Mouse (Mus musculus): ENCODE measurements at regions not wholly inside any gene's neighbourhood (a gene's known extent, or its start where the extent isn't known, plus 50 kb on each side); places are given as distances from the start of the nearest gene placed in this dataset.

DNA sequence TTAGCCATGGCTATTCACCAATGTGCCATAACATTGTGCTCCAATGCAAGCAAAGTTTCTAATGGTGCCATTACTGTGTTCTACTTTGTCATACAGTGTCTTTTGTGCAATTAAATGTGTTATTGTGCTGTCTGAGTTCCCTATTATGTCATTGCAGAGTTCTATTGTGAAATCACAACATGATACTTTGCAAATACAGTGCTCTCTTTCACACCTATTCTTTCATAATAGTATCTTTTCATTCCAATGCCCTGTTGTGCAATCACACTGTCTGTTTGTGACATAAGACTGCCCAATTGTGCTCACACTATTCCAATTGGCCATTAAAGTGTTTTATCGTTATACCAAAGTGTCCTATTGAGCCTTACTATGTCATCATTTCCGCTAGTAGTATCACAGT is 292.9 kb downstream of the Slco6d1 start:
- H3K4me3 ChIP-seq (ENCODE audit: insufficient read depth in 1 of 2, low read depth in 1 of 2, low read length in 2 of 2, poor library complexity in 1 of 2, severe bottlenecking in 1 of 2), result no peak overlapping the region
- H3K9me3 ChIP-seq (ENCODE audit: control insufficient read depth, insufficient read depth, low read depth, low read length), result no peaks in the 10 kb centered on the region
- no peak overlapping the region for H3K9ac ChIP-seq (ENCODE audit: insufficient read depth, low read depth, low read length, poor library complexity, severe bottlenecking)
- TF ChIP-seq HCFC1 (IDR thresholded peaks at IDR 0.05; ENCODE audit: borderline replicate concordance, insufficient read depth, low read length), result no peak
- no peak for TF ChIP-seq MAFK (IDR thresholded peaks at IDR 0.05; ENCODE audit: insufficient read depth, low read depth, low read length)
- TF ChIP-seq CHD2 (IDR thresholded peaks at IDR 0.05; ENCODE audit: low read depth, low read length), result no peak
- TF ChIP-seq ZC3H11A (IDR thresholded peaks at IDR 0.05; ENCODE audit: borderline replicate concordance, low read depth, low read length), result no peak
- TF ChIP-seq ZNF384 (IDR thresholded peaks at IDR 0.05; ENCODE audit: low read depth, low read length), result no peak
- no peak overlapping the region for H3K27ac ChIP-seq (ENCODE audit: insufficient read depth, low read depth, low read length, poor library complexity, severe bottlenecking)
- in situ Hi-C loops (cut with MboI; ENCODE audit: low sequenced_read_pairs in 2 of 2, unreplicated experiment in 2 of 2), result no loop called here
- no peak for DNase-seq (ENCODE audit: low read depth, low spot score)
- H3K4me1 ChIP-seq (ENCODE audit: control insufficient read depth in 2 of 2, insufficient read depth in 2 of 2, low read length in 2 of 2, poor library complexity in 1 of 2), result no peaks in the 10 kb centered on the region
- H3K36me3 ChIP-seq (ENCODE audit: control insufficient read depth, insufficient read depth, low read length, poor library complexity, severe bottlenecking), result no peaks in the 10 kb centered on the region

DNA sequence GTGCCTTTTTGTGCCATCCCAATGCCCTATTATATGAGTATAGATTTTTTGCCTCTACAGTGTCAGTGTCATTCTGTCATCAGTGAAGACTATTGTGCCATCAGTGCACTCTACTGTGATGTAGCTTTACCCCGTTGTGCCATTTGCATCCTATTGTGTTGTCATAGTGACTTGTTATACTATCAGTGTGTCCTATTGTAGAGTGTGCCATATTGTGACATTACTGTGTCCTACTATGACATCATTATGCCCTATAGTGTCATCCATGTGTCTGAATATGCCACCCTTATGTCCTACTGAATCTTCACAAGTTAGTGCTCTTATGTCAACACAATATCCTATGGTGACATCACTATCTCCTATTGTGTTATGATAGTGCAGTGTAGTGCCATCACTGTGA is 293.4 kb downstream of the Slco6d1 start:
- no peaks in the 10 kb centered on the region for H3K4me1 ChIP-seq (ENCODE audit: control insufficient read depth in 2 of 2, insufficient read depth in 2 of 2, low read length in 2 of 2, poor library complexity in 1 of 2)
- H3K36me3 ChIP-seq (ENCODE audit: control insufficient read depth, insufficient read depth, low read length, poor library complexity, severe bottlenecking), result no peaks in the 10 kb centered on the region
- no peak overlapping the region for H3K4me3 ChIP-seq (ENCODE audit: insufficient read depth in 1 of 2, low read depth in 1 of 2, low read length in 2 of 2, poor library complexity in 1 of 2, severe bottlenecking in 1 of 2)
- TF ChIP-seq HCFC1 (IDR thresholded peaks at IDR 0.05; ENCODE audit: borderline replicate concordance, insufficient read depth, low read length) (no peak), MAFK (IDR thresholded peaks at IDR 0.05; ENCODE audit: insufficient read depth, low read depth, low read length) (no peak), ZC3H11A (IDR thresholded peaks at IDR 0.05; ENCODE audit: borderline replicate concordance, low read depth, low read length) (no peak), CHD2 (IDR thresholded peaks at IDR 0.05; ENCODE audit: low read depth, low read length) (no peak), ZNF384 (IDR thresholded peaks at IDR 0.05; ENCODE audit: low read depth, low read length) (no peak)
- H3K27ac ChIP-seq (ENCODE audit: insufficient read depth, low read depth, low read length, poor library complexity, severe bottlenecking), result no peak overlapping the region
- in situ Hi-C loops (cut with MboI; ENCODE audit: low sequenced_read_pairs in 2 of 2, unreplicated experiment in 2 of 2), result no loop called here
- H3K9ac ChIP-seq (ENCODE audit: insufficient read depth, low read depth, low read length, poor library complexity, severe bottlenecking), result no peak overlapping the region
- DNase-seq (ENCODE audit: low read depth, low spot score), result no peak
- no peaks in the 10 kb centered on the region for H3K9me3 ChIP-seq (ENCODE audit: control insufficient read depth, insufficient read depth, low read depth, low read length)

DNA sequence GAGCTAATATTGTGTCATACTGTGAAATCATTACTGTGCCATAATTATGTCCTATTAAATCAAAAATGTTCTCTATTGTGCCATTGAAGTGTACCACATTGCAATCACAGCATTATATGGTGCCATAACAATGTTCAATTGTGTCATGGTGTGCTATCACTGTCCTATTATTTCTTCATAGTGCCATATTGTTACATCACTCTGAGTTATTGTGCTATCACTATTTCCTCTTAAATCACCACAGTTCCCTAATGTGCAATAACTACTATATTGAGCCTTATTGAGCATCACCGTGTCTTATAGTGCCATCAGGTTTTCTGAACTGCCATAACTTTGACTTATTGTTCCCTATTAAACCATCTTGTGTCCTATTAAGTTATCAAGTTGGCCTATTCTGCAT is 299.7 kb downstream of the Slco6d1 start:
- H3K36me3 ChIP-seq (ENCODE audit: control insufficient read depth, insufficient read depth, low read length, poor library complexity, severe bottlenecking), result no peaks in the 10 kb centered on the region
- H3K27ac ChIP-seq (ENCODE audit: insufficient read depth, low read depth, low read length, poor library complexity, severe bottlenecking), result no peak overlapping the region
- DNase-seq (ENCODE audit: low read depth, low spot score), result no peak
- H3K9ac ChIP-seq (ENCODE audit: insufficient read depth, low read depth, low read length, poor library complexity, severe bottlenecking), result no peak overlapping the region
- no peaks in the 10 kb centered on the region for H3K9me3 ChIP-seq (ENCODE audit: control insufficient read depth, insufficient read depth, low read depth, low read length)
- in situ Hi-C loops (cut with MboI; ENCODE audit: low sequenced_read_pairs in 2 of 2, unreplicated experiment in 2 of 2), result no loop called here
- H3K4me1 ChIP-seq (ENCODE audit: control insufficient read depth in 2 of 2, insufficient read depth in 2 of 2, low read length in 2 of 2, poor library complexity in 1 of 2), result no peaks in the 10 kb centered on the region
- no peak overlapping the region for H3K4me3 ChIP-seq (ENCODE audit: insufficient read depth in 1 of 2, low read depth in 1 of 2, low read length in 2 of 2, poor library complexity in 1 of 2, severe bottlenecking in 1 of 2)
- TF ChIP-seq ZC3H11A (IDR thresholded peaks at IDR 0.05; ENCODE audit: borderline replicate concordance, low read depth, low read length) (no peak), HCFC1 (IDR thresholded peaks at IDR 0.05; ENCODE audit: borderline replicate concordance, insufficient read depth, low read length) (no peak), ZNF384 (IDR thresholded peaks at IDR 0.05; ENCODE audit: low read depth, low read length) (no peak), MAFK (IDR thresholded peaks at IDR 0.05; ENCODE audit: insufficient read depth, low read depth, low read length) (no peak), CHD2 (IDR thresholded peaks at IDR 0.05; ENCODE audit: low read depth, low read length) (no peak)

DNA sequence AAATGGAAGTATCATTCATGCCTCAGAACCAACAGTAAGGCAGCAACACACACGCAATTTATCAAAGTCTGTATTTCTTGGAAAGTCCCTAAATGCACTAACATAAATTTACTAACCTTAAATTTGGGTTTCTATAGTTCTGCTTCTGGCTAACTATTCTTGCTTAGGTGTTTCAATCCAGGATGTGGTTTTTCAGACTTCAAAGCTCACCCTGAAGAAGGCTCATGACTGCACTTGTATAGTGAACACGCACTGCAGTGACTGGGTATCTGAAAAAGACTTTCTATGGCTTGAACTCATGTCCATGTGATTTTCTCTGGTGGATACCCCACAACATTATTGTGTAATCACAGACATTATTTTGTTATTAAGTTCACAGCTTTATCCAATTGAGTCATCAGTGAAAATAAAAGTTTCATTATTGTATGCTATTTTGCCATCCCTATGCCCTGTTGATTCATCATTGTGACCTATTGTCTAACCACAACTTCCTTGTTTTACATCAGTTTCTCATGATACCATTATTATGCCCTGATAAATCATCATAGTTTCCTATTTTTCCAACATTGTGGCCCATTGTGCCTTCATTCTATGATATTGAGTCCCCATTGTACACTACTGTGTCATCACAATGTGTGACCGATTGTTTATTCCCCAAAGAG is 306.6 kb downstream of the Slco6d1 start:
- Histone ChIP-seq H3K27ac (ENCODE audit: insufficient read depth, low read depth, low read length, poor library complexity, severe bottlenecking) (no peak overlapping the region), H3K9me3 (ENCODE audit: control insufficient read depth, insufficient read depth, low read depth, low read length) (no peaks in the 10 kb centered on the region), H3K4me3 (ENCODE audit: insufficient read depth in 1 of 2, low read depth in 1 of 2, low read length in 2 of 2, poor library complexity in 1 of 2, severe bottlenecking in 1 of 2) (no peak overlapping the region), H3K4me1 (ENCODE audit: control insufficient read depth in 2 of 2, insufficient read depth in 2 of 2, low read length in 2 of 2, poor library complexity in 1 of 2) (no peaks in the 10 kb centered on the region), H3K36me3 (ENCODE audit: control insufficient read depth, insufficient read depth, low read length, poor library complexity, severe bottlenecking) (no peaks in the 10 kb centered on the region), H3K9ac (ENCODE audit: insufficient read depth, low read depth, low read length, poor library complexity, severe bottlenecking) (no peak overlapping the region)
- in situ Hi-C loops (cut with MboI; ENCODE audit: low sequenced_read_pairs in 2 of 2, unreplicated experiment in 2 of 2), result no loop called here
- TF ChIP-seq HCFC1 (IDR thresholded peaks at IDR 0.05; ENCODE audit: borderline replicate concordance, insufficient read depth, low read length) (no peak), ZNF384 (IDR thresholded peaks at IDR 0.05; ENCODE audit: low read depth, low read length) (no peak), MAFK (IDR thresholded peaks at IDR 0.05; ENCODE audit: insufficient read depth, low read depth, low read length) (no peak)
- DNase-seq (ENCODE audit: low read depth, low spot score), result no peak

DNA sequence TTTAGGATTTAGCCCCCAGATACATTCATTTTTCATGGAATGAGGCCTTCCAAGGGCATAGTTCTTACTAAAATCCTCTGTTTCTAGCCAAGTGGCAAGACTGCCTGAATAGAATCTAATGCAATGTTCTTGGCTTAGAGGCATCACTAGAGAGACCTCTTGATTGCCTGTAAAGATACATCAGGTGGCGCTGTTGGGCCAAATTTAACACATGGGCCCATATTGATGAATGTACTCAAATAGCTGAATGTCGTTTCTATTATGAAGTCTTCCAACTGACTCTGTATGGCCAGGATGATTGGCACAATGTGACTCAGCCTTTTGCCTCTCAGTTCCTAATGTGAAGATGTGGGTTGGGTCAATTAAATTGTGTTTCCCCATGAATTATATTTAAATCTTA is 328.0 kb downstream of the Slco6d1 start:
- Histone ChIP-seq H3K9ac (ENCODE audit: insufficient read depth, low read depth, low read length, poor library complexity, severe bottlenecking) (no peak overlapping the region), H3K36me3 (ENCODE audit: control insufficient read depth, insufficient read depth, low read length, poor library complexity, severe bottlenecking) (no peaks in the 10 kb centered on the region), H3K4me3 (ENCODE audit: insufficient read depth in 1 of 2, low read depth in 1 of 2, low read length in 2 of 2, poor library complexity in 1 of 2, severe bottlenecking in 1 of 2) (no peak overlapping the region), H3K9me3 (ENCODE audit: control insufficient read depth, insufficient read depth, low read depth, low read length) (no peaks in the 10 kb centered on the region), H3K4me1 (ENCODE audit: control insufficient read depth in 2 of 2, insufficient read depth in 2 of 2, low read length in 2 of 2, poor library complexity in 1 of 2) (no peaks in the 10 kb centered on the region), H3K27ac (ENCODE audit: insufficient read depth, low read depth, low read length, poor library complexity, severe bottlenecking) (no peak overlapping the region)
- in situ Hi-C loops (cut with MboI; ENCODE audit: low sequenced_read_pairs in 2 of 2, unreplicated experiment in 2 of 2), result no loop called here
- DNase-seq (ENCODE audit: low read depth, low spot score), result peak; percentile 38
- no peak for TF ChIP-seq CHD2 (IDR thresholded peaks at IDR 0.05; ENCODE audit: low read depth, low read length)
- TF ChIP-seq HCFC1 (IDR thresholded peaks at IDR 0.05; ENCODE audit: borderline replicate concordance, insufficient read depth, low read length), result no peak
- TF ChIP-seq ZC3H11A (IDR thresholded peaks at IDR 0.05; ENCODE audit: borderline replicate concordance, low read depth, low read length), result peak; percentile 37; the same call in 1 of the 2 replicates

Measured in ES-E14 (cell line).